Mouse (Mus musculus): Measurements from ENCODE around the gene Jmjd1c. TPM values are rescaled to one million over a fixed set of nuclear protein-coding genes. Genes with fewer than 3 reads are reported as not detected.

The Jmjd1c gene
- total RNA-seq, 2 experiments from 2014 or later = 55.9 to 64.7 TPM

GRCm38 (mm10) chr10:67124156-67124555, 28.2 kb downstream of the Jmjd1c start:
- intact Hi-C loops (cut with DNase I) = no loop called here
- no peak for DNase-seq

- intact Hi-C loops (cut with DNase I) = loop anchor here (2.0 kb wide), 2 partner anchors 61 to 123 kb away; no protein-coding TSS in a partner anchor
- peak; percentile 62 to 63 for DNase-seq
These were observed 30.3 kb downstream of the Jmjd1c start for GRCm38 (mm10) chr10:67126061-67126858.

GRCm38 (mm10) chr10:67126859-67127758, 31.2 kb downstream of the Jmjd1c start:
- intact Hi-C loops (cut with DNase I) = loop anchor here (1.0 to 2.0 kb wide), 3 partner anchors 30 to 124 kb away; no protein-coding TSS in a partner anchor
- DNase-seq = peak; percentile 65

GRCm38 (mm10) chr10:67129531-67129930, 33.6 kb downstream of the Jmjd1c start:
- no peak for DNase-seq
- intact Hi-C loops (cut with DNase I) = no loop called here

GRCm38 (mm10) chr10:67131709-67132108, 35.8 kb downstream of the Jmjd1c start:
- DNase-seq = no peak
- intact Hi-C loops (cut with DNase I) = loop anchor here (2.0 kb wide), 1 partner anchor 221 kb away; no protein-coding TSS in a partner anchor

- DNase-seq = no peak
- intact Hi-C loops (cut with DNase I) = no loop called here
These were observed 38.4 kb downstream of the Jmjd1c start for GRCm38 (mm10) chr10:67134322-67134721.

GRCm38 (mm10) chr10:67137437-67137836, 41.5 kb downstream of the Jmjd1c start:
- no peak for DNase-seq
- intact Hi-C loops (cut with DNase I) = no loop called here

- DNase-seq = peak; percentile 35 to 44
- intact Hi-C loops (cut with DNase I) = no loop called here
These were observed 47.7 kb downstream of the Jmjd1c start for GRCm38 (mm10) chr10:67143661-67144060.

GRCm38 (mm10) chr10:67144269-67144668, 48.3 kb downstream of the Jmjd1c start:
- intact Hi-C loops (cut with DNase I) = no loop called here

GRCm38 (mm10) chr10:67145623-67146022, 49.7 kb downstream of the Jmjd1c start:
- intact Hi-C loops (cut with DNase I) = loop anchor here (5.0 kb wide), 1 partner anchor 37 kb away; no protein-coding TSS in a partner anchor
- no peak for DNase-seq

More at GRCm38 (mm10) chr10:67144269-67144668, 48.3 kb downstream of the Jmjd1c start:
- DNase-seq = no peak

GRCm38 (mm10) chr10:67151766-67152165, 55.8 kb downstream of the Jmjd1c start:
- intact Hi-C loops (cut with DNase I) = no loop called here
- no peak for DNase-seq

- intact Hi-C loops (cut with DNase I) = no loop called here
- no peak for DNase-seq
These were observed 58.7 kb downstream of the Jmjd1c start for GRCm38 (mm10) chr10:67154647-67155046.

GRCm38 (mm10) chr10:67174049-67174448, 78.1 kb downstream of the Jmjd1c start:
- DNase-seq = no peak
- intact Hi-C loops (cut with DNase I) = no loop called here

GRCm38 (mm10) chr10:67176031-67176430, 80.1 kb downstream of the Jmjd1c start:
- intact Hi-C loops (cut with DNase I) = no loop called here
- DNase-seq = no peak

GRCm38 (mm10) chr10:67176932-67177331, 81.0 kb downstream of the Jmjd1c start:
- DNase-seq = no peak
- intact Hi-C loops (cut with DNase I) = no loop called here

- intact Hi-C loops (cut with DNase I) = no loop called here
- no peak for DNase-seq
These were observed 81.5 kb downstream of the Jmjd1c start for GRCm38 (mm10) chr10:67177410-67177809.

GRCm38 (mm10) chr10:67180021-67180420, 84.1 kb downstream of the Jmjd1c start:
- no peak for DNase-seq
- intact Hi-C loops (cut with DNase I) = loop anchor here (5.0 kb wide), 1 partner anchor 33 kb away; no protein-coding TSS in a partner anchor

- no peak for DNase-seq
- intact Hi-C loops (cut with DNase I) = loop anchor here (5.0 kb wide), 1 partner anchor 33 kb away; no protein-coding TSS in a partner anchor
These were observed 84.9 kb downstream of the Jmjd1c start for GRCm38 (mm10) chr10:67180799-67181198.

- intact Hi-C loops (cut with DNase I) = loop anchor here (5.0 kb wide), 1 partner anchor 35 kb away; no protein-coding TSS in a partner anchor
- DNase-seq = no peak
These were observed 86.7 kb downstream of the Jmjd1c start for GRCm38 (mm10) chr10:67182651-67183050.

GRCm38 (mm10) chr10:67183086-67183485, 87.2 kb downstream of the Jmjd1c start:
- no peak for DNase-seq
- intact Hi-C loops (cut with DNase I) = loop anchor here (5.0 kb wide), 1 partner anchor 36 kb away; no protein-coding TSS in a partner anchor

Measured in heart, postnatal 10 days (tissue).